Mouse (Mus musculus): ENCODE measurements around the gene Elane.
"Not testable (repeated sequence)": the region's sequence is repeated elsewhere in the genome, so short reads cannot be mapped to it uniquely, and the experiment has no call there.

The Elane gene

DNA sequence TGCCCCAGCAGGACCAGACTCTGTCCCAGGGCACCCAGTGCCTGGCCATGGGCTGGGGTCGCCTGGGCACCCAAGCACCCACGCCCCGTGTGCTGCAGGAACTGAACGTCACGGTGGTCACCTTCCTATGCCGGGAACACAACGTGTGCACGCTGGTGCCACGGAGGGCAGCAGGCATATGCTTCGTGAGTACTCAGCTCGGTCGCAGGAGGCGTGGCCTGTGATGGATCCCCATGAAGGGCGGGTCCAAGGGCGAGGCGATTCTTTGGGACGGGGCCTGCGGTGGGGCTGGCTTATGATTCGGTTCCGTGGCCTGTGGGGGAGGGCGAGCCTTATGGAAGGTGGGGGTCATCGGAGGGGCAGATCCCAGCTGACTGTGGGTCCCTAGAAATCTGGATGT, 4.1 kb upstream of the Elane start:
- DNase-seq (ENCODE audit: extremely low spot score, low spot score): no peak

DNA sequence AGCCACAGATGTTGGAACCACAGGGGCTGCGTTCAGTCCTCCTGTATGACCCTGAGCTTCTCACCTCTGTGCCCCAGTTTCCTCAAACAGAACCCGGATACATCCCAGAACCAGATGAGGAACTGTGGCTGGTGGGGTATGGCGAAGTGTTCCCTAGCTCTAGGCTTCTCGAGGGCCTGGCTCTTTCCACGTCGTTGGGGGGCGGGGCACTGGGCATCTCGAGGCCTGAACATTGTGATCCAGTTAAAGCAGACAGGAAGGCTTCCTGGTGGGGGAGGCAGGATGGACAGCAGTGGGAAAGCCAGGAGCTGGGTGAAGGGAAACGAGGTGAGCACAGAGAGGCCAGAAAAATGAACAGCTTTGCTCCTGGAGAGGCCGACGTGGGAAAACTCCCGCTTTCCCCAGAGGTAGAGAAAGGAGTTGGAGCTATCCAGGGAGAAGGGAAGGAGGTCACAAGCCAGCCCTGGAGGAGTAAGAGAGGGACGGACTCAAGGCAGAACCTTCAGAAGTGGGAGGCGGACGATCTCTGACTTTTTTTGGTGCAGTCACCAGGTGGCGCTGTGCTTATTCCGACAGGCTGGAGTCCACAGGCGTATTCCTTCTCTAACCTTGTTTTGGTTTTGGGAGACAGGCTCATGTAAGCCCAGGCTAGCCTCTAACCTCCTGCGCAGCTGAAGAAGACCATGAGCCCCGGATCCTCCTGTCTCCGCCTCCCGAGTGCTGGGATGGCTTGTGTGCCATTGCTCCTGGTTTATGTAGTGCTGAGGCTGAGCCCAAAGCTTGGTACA, 2.6 kb upstream of the Elane start:
- DNase-seq (ENCODE audit: extremely low spot score, low spot score): peak; percentile 77

DNA sequence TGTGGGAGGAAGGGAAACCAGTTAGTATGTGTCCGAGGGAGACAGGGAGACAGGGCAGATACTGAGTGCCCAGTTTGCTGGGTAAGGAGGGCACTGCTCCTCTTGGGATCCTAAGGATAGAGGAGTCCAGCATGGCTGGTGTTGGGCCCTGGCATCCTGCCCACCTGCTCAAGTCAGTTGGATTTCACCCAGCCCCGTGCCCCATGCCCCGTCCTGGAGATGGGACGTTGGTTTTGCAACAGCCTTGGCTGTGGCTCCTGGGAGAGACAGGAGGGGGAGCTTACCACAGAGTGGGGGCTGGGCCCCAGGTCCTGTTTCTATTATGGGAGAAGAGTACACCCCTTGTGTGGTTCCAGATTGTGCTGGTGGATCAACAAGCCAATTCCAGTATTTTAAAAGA, 1.6 kb upstream of the Elane start:
- DNase-seq (ENCODE audit: extremely low spot score, low spot score): no peak

DNA sequence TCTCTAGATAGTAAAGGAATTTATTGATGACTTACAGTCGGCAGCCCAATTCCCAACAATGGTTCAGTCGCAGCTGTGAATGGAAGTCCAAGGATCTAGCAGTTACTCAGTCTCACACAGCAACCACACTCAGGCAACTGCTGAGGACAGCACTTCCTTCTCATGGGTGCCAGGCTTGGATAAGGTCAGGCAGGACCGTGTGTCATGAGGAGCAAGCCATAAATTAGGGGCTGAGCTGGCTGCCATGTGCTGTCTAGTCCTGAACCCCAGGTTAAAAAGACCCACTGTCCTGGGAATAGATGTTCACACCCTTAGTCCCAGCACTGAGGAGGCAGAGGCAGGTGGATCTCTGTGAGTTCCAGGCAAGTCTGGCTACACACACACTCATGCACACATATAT, 1.1 kb upstream of the Elane start:
- not testable (repeated sequence) for DNase-seq (ENCODE audit: extremely low spot score, low spot score)

DNA sequence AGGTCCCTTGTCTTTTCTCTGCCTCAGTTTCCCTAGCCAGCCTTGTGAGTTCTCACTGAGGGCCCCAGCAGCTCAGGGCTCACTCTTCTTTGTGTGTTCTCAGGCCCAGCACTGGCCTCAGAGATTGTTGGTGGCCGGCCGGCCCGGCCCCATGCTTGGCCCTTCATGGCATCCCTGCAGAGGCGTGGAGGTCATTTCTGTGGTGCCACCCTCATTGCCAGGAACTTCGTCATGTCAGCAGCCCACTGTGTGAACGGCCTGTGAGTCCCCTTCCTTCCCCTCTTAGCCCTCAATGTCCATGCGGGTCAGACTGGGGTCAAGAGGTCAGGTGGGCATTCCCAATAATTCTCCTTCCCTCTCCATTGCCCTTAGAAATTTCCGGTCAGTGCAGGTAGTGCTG, 564 bp downstream of the Elane start:
- DNase-seq (ENCODE audit: extremely low spot score, low spot score): no peak

DNA sequence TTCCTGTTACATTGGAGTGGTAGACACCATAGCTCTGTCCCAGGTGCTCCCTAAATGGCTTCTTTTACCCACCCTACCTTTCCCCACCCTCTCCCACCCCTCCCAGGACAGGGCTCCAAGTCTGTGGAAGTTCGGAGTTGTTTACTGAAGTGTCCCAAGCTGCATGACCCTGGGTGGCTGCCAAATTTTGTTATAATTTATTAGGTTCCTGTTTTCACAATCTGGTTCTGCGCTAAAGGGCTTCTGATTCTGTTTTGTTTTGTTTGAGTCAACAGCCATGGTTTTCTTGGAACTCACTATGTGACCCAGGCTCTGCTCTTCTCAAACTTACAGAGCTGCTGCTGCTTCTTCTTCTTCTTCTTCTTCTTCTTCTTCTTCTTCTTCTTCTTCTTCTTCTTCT, 3.3 kb downstream of the Elane start:
- DNase-seq (ENCODE audit: extremely low spot score, low spot score): no peak

DNA sequence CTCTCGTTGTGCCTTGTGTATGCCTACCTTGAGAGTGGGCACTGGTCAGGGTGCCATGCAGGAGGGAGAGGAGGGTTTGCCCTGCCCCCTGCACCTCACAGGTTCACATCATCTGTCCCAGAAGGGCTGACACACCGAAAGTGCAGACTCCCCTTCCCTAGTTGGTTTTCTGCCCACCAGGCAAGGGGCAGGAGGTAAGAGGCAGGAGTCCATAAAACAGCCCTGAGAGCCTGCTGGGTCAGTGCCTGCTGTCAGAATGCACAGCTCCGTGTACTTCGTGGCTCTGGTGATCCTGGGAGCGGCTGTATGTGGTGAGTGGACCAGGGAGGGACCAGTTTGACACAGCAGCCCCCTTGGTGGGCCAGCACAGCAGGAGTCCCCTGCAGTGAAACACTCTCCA, 4.6 kb downstream of the Elane start, which contains the start of gene Cfd:
TSS of gene Cfd (plus strand) at position 184 of the 400 bp plus-strand sequence.
- DNase-seq (ENCODE audit: extremely low spot score, low spot score): no peak

DNA sequence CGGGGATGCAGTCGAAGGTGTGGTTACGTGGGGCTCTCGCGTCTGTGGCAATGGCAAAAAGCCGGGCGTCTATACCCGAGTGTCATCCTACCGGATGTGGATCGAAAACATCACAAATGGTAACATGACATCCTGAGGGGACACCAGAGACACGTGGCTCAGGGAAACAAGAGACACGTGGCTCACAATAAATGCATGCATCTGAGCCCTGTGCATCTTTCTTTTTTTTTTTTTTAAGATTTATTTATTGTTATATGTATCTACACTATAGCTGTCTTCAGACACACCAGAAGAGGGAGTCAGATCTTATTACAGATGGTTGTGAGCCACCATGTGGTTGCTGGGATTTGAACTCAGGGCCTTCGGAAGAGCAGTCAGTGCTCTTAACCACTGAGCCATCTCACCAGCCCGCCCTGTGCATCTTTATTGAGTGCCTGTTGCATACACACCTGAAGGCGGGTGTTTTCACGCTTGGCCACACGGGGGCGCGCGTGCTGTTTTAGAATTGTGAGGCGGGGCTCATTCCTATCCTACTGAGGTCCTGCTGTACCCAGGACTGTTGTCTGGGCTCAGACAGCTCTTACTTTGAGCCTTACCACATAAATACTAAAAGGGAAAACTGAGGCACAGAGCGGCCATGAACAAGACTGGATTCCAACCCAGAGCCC, 6.5 kb downstream of the Elane start:
- peak; percentile 88 for DNase-seq (ENCODE audit: extremely low spot score, low spot score)

DNA sequence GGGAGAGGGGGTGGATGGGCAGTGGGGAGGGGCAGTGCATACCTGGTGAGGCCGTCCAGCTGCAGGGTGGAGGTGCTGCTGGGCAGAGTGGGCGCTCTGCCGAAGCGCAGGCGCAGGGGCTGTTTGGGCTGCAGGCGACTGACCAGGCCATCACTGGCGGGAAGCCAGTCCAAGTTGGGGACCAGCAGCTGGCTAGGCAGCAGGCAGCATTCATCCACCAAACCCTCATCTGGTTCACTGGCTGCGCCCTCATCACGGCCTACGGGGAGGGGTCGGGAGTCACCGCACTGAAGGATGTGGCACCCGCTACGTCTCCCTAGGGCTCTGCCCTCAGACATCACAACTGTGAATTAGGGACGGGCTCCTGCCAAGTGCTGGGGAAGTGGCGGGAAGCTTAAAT, 10.3 kb downstream of the Elane start:
- no peak for DNase-seq (ENCODE audit: extremely low spot score, low spot score)

DNA sequence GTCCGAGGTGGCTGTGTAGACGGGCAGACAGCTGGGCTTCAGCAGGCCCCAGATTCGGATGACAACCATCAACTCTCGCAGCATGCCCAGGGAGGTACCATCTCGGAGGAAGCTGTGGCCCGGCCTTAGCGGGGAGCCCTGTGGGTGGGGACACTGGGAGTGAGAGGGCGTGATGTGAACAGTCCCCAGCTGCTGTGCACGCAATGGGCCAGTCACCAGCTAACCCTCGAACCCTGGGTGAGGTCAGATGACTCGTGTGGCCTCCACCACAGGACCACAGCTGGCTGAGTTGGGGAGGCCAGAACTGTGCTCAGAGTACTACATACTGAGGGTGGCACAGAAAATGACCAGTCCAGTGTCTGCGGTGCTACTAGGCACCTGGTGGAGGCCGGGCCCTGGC, 10.8 kb downstream of the Elane start:
- no peak for DNase-seq (ENCODE audit: extremely low spot score, low spot score)

DNA sequence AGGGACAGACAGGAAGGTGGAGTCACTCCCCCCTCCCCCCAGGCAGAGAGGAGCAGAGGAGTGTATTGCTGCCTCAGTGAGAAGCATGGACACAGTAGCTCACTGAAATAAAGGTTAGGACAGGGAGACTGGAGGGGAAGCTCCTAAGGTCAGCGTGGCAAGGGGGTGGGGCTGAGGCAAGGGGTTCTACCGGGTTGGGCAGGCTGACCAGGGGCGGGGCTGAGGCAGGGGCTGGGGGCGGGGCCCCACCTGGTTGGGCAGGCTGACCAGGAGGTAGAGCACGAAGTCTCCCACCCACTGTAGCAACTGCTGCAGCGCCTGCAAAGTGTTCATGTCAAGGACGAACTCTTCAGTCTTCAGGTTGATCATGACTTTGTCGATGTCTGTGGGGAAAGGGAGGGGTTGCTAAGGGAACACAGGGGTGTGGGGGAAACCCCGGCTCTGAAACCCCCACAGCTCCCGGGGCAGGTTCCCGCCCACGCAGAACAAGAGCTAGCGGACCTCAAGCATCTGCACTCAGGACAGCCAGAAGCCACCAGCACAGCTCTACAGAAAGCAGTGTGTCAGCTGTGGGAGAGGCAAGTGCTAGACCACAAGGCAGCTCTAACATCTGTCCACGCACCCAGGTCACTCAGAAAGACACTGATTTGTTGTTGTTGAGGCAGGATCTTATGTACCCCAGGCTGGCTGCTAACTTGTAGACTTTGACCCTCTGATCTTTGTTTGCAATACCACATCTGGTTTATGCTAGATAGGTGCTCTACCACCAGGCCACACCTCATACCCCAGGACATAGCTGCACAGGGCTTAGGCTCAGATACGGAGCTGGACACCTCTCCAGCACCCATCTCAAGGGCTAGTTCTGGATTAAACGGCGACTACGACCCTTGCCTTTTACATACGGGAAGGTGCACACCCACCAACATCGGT, 11.5 kb downstream of the Elane start:
- no peak for DNase-seq (ENCODE audit: extremely low spot score, low spot score)

DNA sequence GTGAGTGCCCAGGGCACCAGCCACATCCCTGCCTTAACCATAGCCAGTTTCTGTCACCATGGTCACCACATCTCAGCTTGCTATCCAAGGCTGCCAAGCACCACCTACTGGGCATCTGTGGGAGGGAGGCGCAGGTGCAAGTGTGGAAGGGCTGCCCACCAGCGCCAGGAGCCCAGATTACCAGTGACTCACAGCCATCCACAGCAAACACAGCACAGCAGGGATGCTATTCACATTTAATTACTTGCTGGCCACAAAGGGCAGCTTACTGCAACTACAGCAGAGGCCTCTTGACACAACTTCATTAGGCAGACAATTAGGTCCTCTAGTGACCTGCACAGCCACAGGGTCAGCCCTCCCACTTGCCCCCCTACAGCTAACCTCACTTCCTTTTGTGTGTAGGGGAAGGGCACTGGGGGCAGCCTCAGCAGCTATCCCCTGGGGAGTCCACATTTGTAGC, 14.9 kb downstream of the Elane start:
- no peak for DNase-seq (ENCODE audit: extremely low spot score, low spot score)

DNA sequence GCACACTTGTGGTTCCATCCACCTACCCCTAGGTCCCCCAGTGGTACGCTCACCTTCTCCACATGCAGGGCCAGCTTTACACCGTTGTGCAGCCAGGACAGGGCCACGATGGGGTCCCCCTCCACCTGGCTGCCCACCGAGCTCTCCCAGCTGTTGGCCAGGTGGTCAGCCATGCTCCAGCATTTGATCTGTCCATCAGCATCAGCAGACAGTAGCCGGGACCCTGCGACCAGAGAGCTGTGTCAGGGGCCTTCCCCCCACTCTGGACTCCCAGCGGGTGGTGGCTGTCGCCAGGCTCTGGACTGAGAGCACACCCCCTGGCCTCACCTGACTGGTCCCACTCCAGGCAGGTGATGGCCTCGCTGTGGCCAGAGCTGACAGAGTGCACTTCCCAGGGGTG, 20.7 kb downstream of the Elane start:
- DNase-seq (ENCODE audit: extremely low spot score, low spot score): no peak

DNA sequence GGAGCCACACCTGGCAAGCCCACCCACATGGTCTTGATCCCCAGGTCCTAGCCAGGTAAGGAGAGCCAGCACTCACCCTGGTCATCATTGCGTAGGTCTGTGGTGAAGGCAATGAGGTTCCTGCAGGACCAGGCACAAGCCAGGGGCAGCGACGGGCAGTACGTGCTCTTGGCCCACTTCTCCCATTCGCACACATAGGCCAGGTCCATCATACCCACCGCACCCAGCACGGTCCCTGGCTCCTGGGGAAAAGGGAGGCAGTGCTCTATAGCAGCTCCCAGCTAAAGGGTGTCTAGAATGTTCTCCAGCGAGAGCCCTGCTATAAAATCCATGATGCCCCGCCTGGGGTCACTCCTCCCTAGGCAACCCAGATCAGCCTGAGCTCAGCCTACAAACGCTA, 21.4 kb downstream of the Elane start:
- no peak for DNase-seq (ENCODE audit: extremely low spot score, low spot score)

DNA sequence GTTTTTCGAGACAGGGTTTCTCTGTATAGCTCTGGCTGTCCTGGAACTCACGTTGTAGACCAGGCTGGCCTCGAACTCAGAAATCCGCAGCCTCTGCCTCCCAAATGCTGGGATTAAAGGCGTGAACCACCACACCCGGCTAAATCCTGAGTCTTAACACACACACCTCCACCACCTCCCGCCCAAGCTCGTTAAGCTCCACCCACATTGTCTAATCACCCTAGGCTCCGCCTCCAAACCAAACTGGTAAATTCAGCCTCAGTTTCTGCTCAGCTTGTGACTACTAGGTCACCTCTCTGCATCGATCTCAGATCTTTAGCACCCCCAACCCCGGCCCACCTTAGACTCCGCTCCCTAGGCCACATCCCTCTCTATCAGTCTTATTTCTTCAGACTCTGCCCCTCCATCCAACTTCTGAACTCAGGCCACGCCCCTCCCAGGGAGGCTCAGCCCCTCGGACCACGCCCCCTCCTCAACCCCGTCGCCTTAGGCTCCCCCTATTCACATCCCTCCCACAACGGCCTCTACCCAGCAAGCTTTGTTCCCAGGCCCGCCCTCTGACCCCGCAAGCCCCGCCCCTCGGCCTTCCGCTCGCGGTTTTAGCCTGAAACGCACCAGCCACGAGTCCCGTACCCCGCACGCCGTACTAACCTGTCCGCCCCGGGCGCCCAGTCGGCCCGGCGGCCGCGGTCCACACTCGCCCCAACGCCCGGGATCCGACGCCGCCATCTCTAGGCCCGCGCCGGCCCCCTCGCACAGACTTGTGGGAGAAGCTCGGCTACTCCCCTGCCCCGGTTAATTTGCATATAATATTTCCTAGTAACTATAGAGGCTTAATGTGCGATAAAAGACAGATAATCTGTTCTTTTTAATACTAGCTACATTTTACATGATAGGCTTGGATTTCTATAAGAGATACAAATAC, 22.4 kb downstream of the Elane start, which contains the start of gene Med16:
TSS of gene Med16 (minus strand) at position 757 of the 925 bp plus-strand sequence.
- peak; percentile 97 for DNase-seq (ENCODE audit: extremely low spot score, low spot score)

DNA sequence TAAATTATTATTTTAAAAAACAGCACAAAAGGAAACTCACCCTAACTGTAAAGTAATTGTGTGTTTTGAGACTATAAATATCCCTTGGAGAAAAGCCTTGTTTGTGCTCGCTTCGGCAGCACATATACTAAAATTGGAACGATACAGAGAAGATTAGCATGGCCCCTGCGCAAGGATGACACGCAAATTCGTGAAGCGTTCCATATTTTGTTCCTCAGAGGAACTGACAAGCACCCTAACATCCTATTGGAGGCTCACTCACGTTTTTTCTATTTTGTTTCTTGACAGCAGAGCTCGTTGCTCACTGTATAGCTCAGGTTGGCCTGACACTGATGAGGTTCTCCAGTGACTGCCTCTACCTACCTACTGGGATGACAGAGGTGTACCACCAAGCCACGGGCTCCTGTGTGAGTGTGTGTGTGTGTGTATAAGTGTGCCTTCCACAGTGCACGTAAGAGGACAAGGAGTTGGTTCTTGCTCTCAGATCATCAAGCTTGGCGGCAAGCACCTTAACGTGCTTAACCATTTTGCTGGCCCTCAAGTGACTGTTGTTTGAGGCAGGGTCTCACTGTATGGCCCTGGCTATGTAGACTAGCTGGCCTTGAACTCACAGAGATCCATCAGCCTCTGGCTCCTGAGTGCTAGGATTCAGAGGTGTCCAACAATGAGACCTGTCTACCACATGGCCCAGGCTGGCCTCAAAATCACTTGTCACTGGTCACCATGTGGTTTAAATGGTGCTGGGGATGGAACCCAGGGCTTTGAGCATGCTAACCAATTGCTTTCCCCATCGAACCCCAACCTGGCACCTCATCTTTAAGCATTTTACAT, 23.3 kb downstream of the Elane start:
- peak; percentile 59 for DNase-seq (ENCODE audit: extremely low spot score, low spot score)

DNA sequence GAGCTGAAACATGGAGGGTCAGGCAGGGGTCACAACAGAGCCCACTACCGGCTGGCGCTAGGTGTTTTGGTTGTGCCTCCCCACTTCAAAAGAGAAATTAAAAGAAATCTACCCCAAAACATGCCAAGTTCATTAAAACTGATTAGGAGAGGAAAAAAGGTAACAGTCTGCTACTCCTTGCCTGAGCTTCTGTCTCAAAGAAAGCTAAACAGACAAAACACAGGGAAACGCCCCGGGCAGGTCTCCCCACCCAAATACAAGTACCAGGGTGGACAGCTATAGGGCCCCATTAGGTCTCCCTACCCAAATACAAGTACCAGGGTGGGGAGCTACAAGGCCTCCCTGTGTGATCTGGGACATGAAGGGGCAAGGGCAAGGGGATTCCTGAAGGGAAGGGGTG, 24.5 kb downstream of the Elane start, which contains the start of gene Gm26602:
TSS of gene Gm26602 (plus strand) at position 301 of the 400 bp plus-strand sequence.
- no peak for DNase-seq (ENCODE audit: extremely low spot score, low spot score)

DNA sequence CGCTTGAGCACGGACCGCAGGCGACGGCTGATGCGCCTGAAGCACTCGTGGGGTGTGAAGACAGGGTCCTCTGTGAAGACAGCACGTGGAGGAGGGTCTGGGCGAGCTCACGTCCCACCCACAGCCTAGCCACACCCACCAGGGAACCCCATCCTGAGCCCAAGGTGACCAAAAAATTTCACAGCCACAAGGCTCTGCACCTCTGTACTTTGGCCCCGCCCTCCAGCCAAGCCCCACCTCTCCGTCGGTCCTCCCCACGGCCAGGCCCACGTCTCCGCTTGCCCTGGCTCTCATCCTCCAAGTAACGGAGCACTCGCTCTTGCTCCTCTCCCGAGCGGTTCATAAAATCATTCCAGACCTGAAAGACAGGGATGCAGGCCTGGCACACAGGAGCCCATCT, 26.4 kb downstream of the Elane start:
- DNase-seq (ENCODE audit: extremely low spot score, low spot score): no peak

DNA sequence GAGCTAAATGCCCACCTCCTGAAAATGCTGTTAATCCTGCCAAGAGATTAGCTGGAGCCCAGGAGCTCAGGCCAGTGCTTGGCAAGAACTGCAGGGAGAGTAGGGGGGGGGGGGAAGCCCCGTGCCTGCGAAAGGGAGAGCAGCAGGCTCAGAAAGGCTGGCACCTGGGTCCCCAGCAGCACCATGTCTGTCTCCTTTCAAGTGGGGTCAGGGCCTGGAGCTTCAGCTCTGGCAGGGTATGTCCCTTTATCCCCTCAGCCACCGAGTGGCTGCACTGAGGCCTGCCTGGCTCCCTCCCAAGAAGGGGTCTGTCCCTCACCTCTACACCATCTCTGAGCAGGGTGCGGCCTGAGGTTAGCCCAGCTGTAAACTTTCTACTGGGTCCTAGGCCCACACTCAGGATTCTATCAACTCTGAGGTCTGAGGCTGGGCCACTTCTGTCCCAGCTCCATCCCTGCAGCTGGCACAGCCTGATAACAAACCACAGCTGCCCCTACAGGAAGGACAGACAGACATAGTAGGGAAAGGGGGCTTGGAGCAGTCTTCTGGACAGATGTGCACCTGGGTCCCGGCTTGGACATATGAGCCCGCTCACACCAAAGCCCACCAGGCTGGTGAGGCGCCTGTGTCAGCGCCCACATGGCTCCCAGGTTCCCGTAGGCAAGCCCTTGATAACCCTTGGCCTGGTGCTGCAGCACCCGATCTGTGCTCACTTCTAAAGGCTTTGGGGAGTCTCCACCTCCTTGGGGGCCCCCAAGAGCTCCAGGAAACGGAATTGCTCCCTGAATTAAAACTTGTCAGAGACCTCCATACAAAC, 28.3 kb downstream of the Elane start:
- DNase-seq (ENCODE audit: extremely low spot score, low spot score): no peak

Data from neural tube, embryonic 10.5 days (tissue).